Mouse (Mus musculus) myocyte (in vitro differentiated cells): ENCODE data around the gene Gba2.

Experiments
- MAX ChIP-seq: IDR thresholded peaks from one replicate; pipeline ENCODE4 v1.6.1; 2011; ENCODE audit warnings: low read depth, mild to moderate bottlenecking, control low read depth
- POLR2A ChIP-seq: IDR thresholded peaks from one replicate; pipeline ENCODE4 v1.6.1; 2011; ENCODE audit warnings: low read depth, mild to moderate bottlenecking, control low read depth, moderate library complexity; ENCODE audit not compliant: insufficient read length
- TCF3 ChIP-seq: IDR thresholded peaks from one replicate; pipeline ENCODE4 v1.6.1; 2011; ENCODE audit warnings: low read depth, control low read depth; ENCODE audit not compliant: insufficient read length

DNA sequence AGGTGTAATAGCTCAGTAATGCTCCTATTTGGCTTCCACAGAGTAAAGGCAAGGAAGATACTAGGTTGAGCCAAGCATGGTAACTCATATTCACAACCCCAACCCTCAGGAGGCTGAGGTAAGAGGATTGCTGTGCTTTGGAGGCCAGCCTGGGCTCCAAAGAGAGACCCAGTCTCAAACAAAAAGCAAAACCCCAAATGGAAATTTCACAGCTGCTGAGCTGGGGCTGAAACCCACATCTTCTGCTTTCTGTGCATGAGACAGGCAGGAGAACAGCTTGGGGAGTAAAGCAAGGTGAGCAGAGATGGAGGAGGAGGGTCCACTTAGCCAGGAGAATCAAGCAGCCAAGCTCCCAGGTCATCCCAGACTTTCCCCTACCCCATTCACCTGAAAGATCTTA is 24.8 kb downstream of the Gba2 start:
- TF ChIP-seq POLR2A (no peak), TCF3 (no peak), MAX (no peak)
